Mouse (Mus musculus): Measurements from ENCODE around the gene Mrps34. TPM values are rescaled to one million over a fixed set of nuclear protein-coding genes. Genes with fewer than 3 reads are reported as not detected.

Gene Mrps34
- polyA plus RNA-seq (2012; rRNA removed): 44.0 and 47.7 TPM in 2 replicates

GRCm38 (mm10) chr17:24894995-24895547 is at the start of gene Mrps34, which contains the start of gene Eme2:
Gene Mrps34 (plus strand): TSS chr17:24895116.
Gene Eme2 (minus strand): TSS chr17:24895087.

GRCm38 (mm10) chr17:24850065-24850772 is 44.7 kb upstream of the Mrps34 start, which contains the start of gene Fahd1:
Gene Fahd1 (minus strand): TSS chr17:24850364.

GRCm38 (mm10) chr17:24865776-24866175 is 29.1 kb upstream of the Mrps34 start, which contains the start of gene Igfals:
Gene Igfals (plus strand): TSS chr17:24865997.

GRCm38 (mm10) chr17:24886134-24886931 is 8.6 kb upstream of the Mrps34 start, which contains the start of the genes Nubp2 and Spsb3:
Gene Nubp2 (minus strand): TSS chr17:24886349.
Gene Spsb3 (plus strand): TSS chr17:24886643.

GRCm38 (mm10) chr17:24896241-24896992 is 1.5 kb downstream of the Mrps34 start, which contains the start of gene Nme3:
Gene Nme3 (plus strand): TSS chr17:24896500.

GRCm38 (mm10) chr17:24936259-24937237 is 41.6 kb downstream of the Mrps34 start, which contains the start of gene Mapk8ip3:
Gene Mapk8ip3 (minus strand): TSS chr17:24936977.

Other genes starting within 250 kb of the Mrps34 start
- gene Slc9a3r2, start 244.8 kb upstream of the Mrps34 start, polyA plus RNA-seq (2012; rRNA removed): 5.4 and 5.8 TPM in 2 replicates
- gene Npw, start 236.7 kb upstream of the Mrps34 start, polyA plus RNA-seq (2012; rRNA removed): 0.18 and 0.27 TPM in 2 replicates
- 20.9 and 23.8 TPM in 2 replicates for gene Zfp598, start 225.4 kb upstream of the Mrps34 start, polyA plus RNA-seq (2012; rRNA removed)
- 0.05 and 0.06 TPM in 2 replicates for gene Syngr3, start 205.2 kb upstream of the Mrps34 start, polyA plus RNA-seq (2012; rRNA removed)
- 18.1 and 19.5 TPM in 2 replicates for gene Gfer, start 199.0 kb upstream of the Mrps34 start, polyA plus RNA-seq (2012; rRNA removed)
- gene Noxo1, start 198.9 kb upstream of the Mrps34 start, polyA plus RNA-seq (2012; rRNA removed): 0.66 and 0.81 TPM in 2 replicates
- 24.4 and 29.3 TPM in 2 replicates for gene Tbl3, start 187.5 kb upstream of the Mrps34 start, polyA plus RNA-seq (2012; rRNA removed)
- gene Rnf151, start 177.1 kb upstream of the Mrps34 start, polyA plus RNA-seq (2012; rRNA removed): 0.32 and 0.33 TPM in 2 replicates
- gene Rps2, start 177.0 kb upstream of the Mrps34 start, polyA plus RNA-seq (2012; rRNA removed): 2,079 and 2,282 TPM in 2 replicates
- gene Ndufb10, start 170.6 kb upstream of the Mrps34 start, polyA plus RNA-seq (2012; rRNA removed): 166 and 170 TPM in 2 replicates
- not detected in 2 replicates for gene Rpl3l, start 167.3 kb upstream of the Mrps34 start, polyA plus RNA-seq (2012; rRNA removed)
- 20.9 and 25.8 TPM in 2 replicates for gene Msrb1, start 158.5 kb upstream of the Mrps34 start, polyA plus RNA-seq (2012; rRNA removed)
- gene Hs3st6, start 142.1 kb upstream of the Mrps34 start, polyA plus RNA-seq (2012; rRNA removed): not detected in 2 replicates
- 0.71 and 0.81 TPM in 2 replicates for gene Meiob, start 90.8 kb upstream of the Mrps34 start, polyA plus RNA-seq (2012; rRNA removed)
- 56.3 and 67.1 TPM in 2 replicates for gene Hagh, start 55.0 kb upstream of the Mrps34 start, polyA plus RNA-seq (2012; rRNA removed)
- gene Fahd1, start 44.8 kb upstream of the Mrps34 start, polyA plus RNA-seq (2012; rRNA removed): 21.3 and 22.2 TPM in 2 replicates
- gene Igfals, start 29.1 kb upstream of the Mrps34 start, polyA plus RNA-seq (2012; rRNA removed): 3.2 and 3.9 TPM in 2 replicates
- 23.3 and 35.0 TPM in 2 replicates for gene Nubp2, start 8.8 kb upstream of the Mrps34 start, polyA plus RNA-seq (2012; rRNA removed)
- gene Spsb3, start 8.5 kb upstream of the Mrps34 start, polyA plus RNA-seq (2012; rRNA removed): 22.9 and 27.5 TPM in 2 replicates
- gene Eme2, start within 50 bp of the Mrps34 start, polyA plus RNA-seq (2012; rRNA removed): 7.7 and 8.7 TPM in 2 replicates
- 47.2 and 54.4 TPM in 2 replicates for gene Nme3, start 1.4 kb downstream of the Mrps34 start, polyA plus RNA-seq (2012; rRNA removed)
- 29.7 and 32.2 TPM in 2 replicates for gene Mapk8ip3, start 41.9 kb downstream of the Mrps34 start, polyA plus RNA-seq (2012; rRNA removed)
- 23.3 and 28.1 TPM in 2 replicates for gene Jpt2, start 65.6 kb downstream of the Mrps34 start, polyA plus RNA-seq (2012; rRNA removed)
- 7.1 and 8.3 TPM in 2 replicates for gene Cramp1l, start 120.7 kb downstream of the Mrps34 start, polyA plus RNA-seq (2012; rRNA removed)
- gene Ift140, start 121.0 kb downstream of the Mrps34 start, polyA plus RNA-seq (2012; rRNA removed): 54.0 and 61.2 TPM in 2 replicates
- gene Tmem204, start 188.5 kb downstream of the Mrps34 start, polyA plus RNA-seq (2012; rRNA removed): 2.4 and 3.1 TPM in 2 replicates
- gene Telo2, start 220.9 kb downstream of the Mrps34 start, polyA plus RNA-seq (2012; rRNA removed): 7.4 and 8.8 TPM in 2 replicates
- gene Ptx4, start 225.6 kb downstream of the Mrps34 start, polyA plus RNA-seq (2012; rRNA removed): 0.02 TPM in 1 of 2 replicates, not detected in the other
- 6.7 and 8.2 TPM in 2 replicates for gene Clcn7, start 238.3 kb downstream of the Mrps34 start, polyA plus RNA-seq (2012; rRNA removed)

Measured in liver, embryonic 14 days (tissue).